Mouse (Mus musculus): ENCODE measurements around the gene Fam198b. TPM values are rescaled to one million over a fixed set of nuclear protein-coding genes. Genes with fewer than 3 reads are reported as not detected.

Fam198b gene
- polyA plus RNA-seq, 1 experiment: 2.5 TPM

DNA sequence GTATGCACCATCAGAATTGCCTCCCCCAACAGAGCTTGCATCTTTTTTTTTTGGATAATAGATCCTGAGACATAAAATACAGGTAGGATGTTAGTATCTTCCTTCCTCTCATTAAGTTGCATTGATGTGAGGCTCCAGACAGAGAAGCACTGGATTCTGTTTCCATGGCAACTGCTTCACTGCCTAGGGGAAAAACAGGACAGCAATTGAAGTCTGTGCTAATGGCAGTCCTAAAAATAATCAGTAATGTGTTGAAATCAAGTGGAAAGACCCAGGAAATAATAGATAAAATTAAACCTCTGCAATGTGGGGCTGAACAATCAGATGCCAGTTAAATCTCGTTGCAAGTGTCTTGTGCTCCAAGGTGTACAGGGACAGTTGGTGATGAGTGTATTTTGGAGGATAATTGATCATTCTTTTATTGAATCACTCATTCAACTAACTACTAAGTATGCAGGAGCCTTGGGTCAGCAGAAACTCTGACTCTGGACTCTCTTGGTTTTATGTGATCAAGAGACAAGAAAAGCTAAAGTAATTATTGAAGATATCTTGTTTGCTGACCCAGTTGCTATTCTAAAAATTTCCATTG lies 17.1 kb upstream of the Fam198b start:
- TF ChIP-seq MYOD1 (IDR thresholded peaks at IDR 0.05; ENCODE audit: control insufficient read depth, insufficient read length, low read depth) (no peak), MAX (IDR thresholded peaks at IDR 0.05) (no peak), CEBPB (IDR thresholded peaks at IDR 0.05; ENCODE audit: low read depth) (no peak), CTCF (IDR thresholded peaks at IDR 0.05; ENCODE audit: control insufficient read depth, insufficient read depth, insufficient read length) (no peak), MYOG (IDR thresholded peaks at IDR 0.05; ENCODE audit: control insufficient read depth, extremely low read depth, insufficient read length) (no peak), USF1 (IDR thresholded peaks at IDR 0.05; ENCODE audit: low read depth) (no peak), FOSL1 (IDR thresholded peaks at IDR 0.05; ENCODE audit: insufficient read depth, low read length, poor library complexity, severe bottlenecking) (no peak)
- no peak overlapping the region for H3ac ChIP-seq (ENCODE audit: control insufficient read depth, insufficient read length, low read depth)
- no peak overlapping the region for H3K4me3 ChIP-seq (ENCODE audit: insufficient read depth, poor library complexity, severe bottlenecking)
- no peaks in the 10 kb centered on the region for H3K79me3 ChIP-seq (ENCODE audit: low read depth)
- H3K36me3 ChIP-seq (ENCODE audit: control insufficient read depth, insufficient read depth): no peaks in the 10 kb centered on the region
- H3K79me2 ChIP-seq (ENCODE audit: control insufficient read depth, insufficient read depth): no peaks in the 10 kb centered on the region
- H3K27me3 ChIP-seq (ENCODE audit: control insufficient read depth, insufficient read depth, insufficient read length): no peaks in the 10 kb centered on the region

DNA sequence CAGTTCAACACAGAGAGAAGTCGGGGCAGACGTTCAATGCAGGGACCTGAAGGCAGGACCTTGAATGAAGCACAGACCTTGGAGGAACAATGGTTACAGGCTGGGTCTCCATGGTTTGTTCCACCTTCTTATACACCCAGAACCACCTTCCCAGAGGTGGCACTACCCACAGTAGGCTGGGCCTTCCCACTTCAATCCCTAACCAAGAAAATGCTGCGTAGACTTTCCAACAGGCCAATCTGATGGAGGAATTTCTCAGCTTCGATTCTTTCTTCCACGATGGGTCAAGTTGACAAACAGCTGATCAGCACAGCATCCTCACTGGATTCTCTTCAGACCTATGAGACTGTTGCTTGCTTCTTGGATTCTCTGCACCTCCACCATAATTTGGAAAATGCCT lies 8.9 kb upstream of the Fam198b start:
- Histone ChIP-seq H3K79me3 (ENCODE audit: low read depth) (no peaks in the 10 kb centered on the region), H3ac (ENCODE audit: control insufficient read depth, insufficient read length, low read depth) (no peak overlapping the region), H3K27me3 (ENCODE audit: control insufficient read depth, insufficient read depth, insufficient read length) (no peaks in the 10 kb centered on the region), H3K36me3 (ENCODE audit: control insufficient read depth, insufficient read depth) (no peaks in the 10 kb centered on the region), H3K79me2 (ENCODE audit: control insufficient read depth, insufficient read depth) (no peaks in the 10 kb centered on the region), H3K4me3 (ENCODE audit: insufficient read depth, poor library complexity, severe bottlenecking) (no peak overlapping the region)
- TF ChIP-seq MYOD1 (IDR thresholded peaks at IDR 0.05; ENCODE audit: control insufficient read depth, insufficient read length, low read depth) (no peak), MAX (IDR thresholded peaks at IDR 0.05) (no peak), CTCF (IDR thresholded peaks at IDR 0.05; ENCODE audit: control insufficient read depth, insufficient read depth, insufficient read length) (no peak), USF1 (IDR thresholded peaks at IDR 0.05; ENCODE audit: low read depth) (no peak), FOSL1 (IDR thresholded peaks at IDR 0.05; ENCODE audit: insufficient read depth, low read length, poor library complexity, severe bottlenecking) (no peak), MYOG (IDR thresholded peaks at IDR 0.05; ENCODE audit: control insufficient read depth, extremely low read depth, insufficient read length) (no peak), CEBPB (IDR thresholded peaks at IDR 0.05; ENCODE audit: low read depth) (no peak)

DNA sequence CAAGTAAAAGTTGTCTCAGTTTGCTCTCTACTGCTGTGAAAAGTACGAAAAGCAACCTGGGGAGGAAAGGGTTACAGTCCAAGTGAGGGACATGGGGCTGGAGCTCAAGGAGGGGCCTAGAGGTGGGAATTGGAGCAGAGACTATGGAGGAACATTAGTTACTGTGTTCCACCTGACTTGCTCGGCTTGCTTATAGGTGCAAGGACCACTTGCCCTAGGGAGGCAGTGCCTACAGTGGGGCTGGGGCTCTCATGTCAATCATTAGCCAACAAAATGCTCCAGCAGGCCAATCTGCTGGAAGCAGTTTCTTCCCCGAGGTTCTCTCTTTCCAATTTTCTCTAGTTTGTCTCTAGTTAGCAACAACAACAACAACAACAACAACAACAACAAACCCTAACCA lies 6.0 kb upstream of the Fam198b start:
- Histone ChIP-seq H3ac (ENCODE audit: control insufficient read depth, insufficient read length, low read depth) (no peak overlapping the region), H3K79me2 (ENCODE audit: control insufficient read depth, insufficient read depth) (no peaks in the 10 kb centered on the region), H3K79me3 (ENCODE audit: low read depth) (no peaks in the 10 kb centered on the region), H3K36me3 (ENCODE audit: control insufficient read depth, insufficient read depth) (no peaks in the 10 kb centered on the region), H3K27me3 (ENCODE audit: control insufficient read depth, insufficient read depth, insufficient read length) (no peaks in the 10 kb centered on the region), H3K4me3 (ENCODE audit: insufficient read depth, poor library complexity, severe bottlenecking) (no peak overlapping the region)
- no peak for TF ChIP-seq CEBPB (IDR thresholded peaks at IDR 0.05; ENCODE audit: low read depth)

DNA sequence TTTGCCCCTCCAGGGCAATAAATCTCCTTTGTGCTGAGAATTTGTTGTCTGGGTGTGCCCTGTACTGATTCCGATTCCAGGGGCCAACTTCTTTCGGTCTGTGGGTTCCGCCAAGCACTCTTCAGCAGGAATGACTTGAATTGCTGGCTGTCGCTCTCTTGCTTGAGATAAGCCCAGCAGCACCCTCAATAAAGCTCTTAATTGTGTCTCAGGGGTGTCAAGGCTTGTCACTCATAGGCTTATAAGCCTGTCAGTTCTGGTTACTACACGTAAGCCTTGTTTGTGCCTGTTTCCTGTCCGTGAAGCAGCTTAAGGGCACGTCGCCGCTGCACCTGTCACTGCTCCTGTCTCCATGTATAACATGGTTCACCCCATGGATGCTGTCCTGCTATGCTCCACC lies 5.1 kb upstream of the Fam198b start:
- Histone ChIP-seq H3K4me3 (ENCODE audit: insufficient read depth, poor library complexity, severe bottlenecking) (no peak overlapping the region), H3ac (ENCODE audit: control insufficient read depth, insufficient read length, low read depth) (no peak overlapping the region), H3K79me3 (ENCODE audit: low read depth) (no peaks in the 10 kb centered on the region), H3K27me3 (ENCODE audit: control insufficient read depth, insufficient read depth, insufficient read length) (no peaks in the 10 kb centered on the region), H3K36me3 (ENCODE audit: control insufficient read depth, insufficient read depth) (no peaks in the 10 kb centered on the region), H3K79me2 (ENCODE audit: control insufficient read depth, insufficient read depth) (no peaks in the 10 kb centered on the region)
- TF ChIP-seq MAX (IDR thresholded peaks at IDR 0.05) (no peak), FOSL1 (IDR thresholded peaks at IDR 0.05; ENCODE audit: insufficient read depth, low read length, poor library complexity, severe bottlenecking) (no peak), CTCF (IDR thresholded peaks at IDR 0.05; ENCODE audit: control insufficient read depth, insufficient read depth, insufficient read length) (no peak), USF1 (IDR thresholded peaks at IDR 0.05; ENCODE audit: low read depth) (no peak), MYOG (IDR thresholded peaks at IDR 0.05; ENCODE audit: control insufficient read depth, extremely low read depth, insufficient read length) (no peak), CEBPB (IDR thresholded peaks at IDR 0.05; ENCODE audit: low read depth) (no peak), MYOD1 (IDR thresholded peaks at IDR 0.05; ENCODE audit: control insufficient read depth, insufficient read length, low read depth) (no peak)

DNA sequence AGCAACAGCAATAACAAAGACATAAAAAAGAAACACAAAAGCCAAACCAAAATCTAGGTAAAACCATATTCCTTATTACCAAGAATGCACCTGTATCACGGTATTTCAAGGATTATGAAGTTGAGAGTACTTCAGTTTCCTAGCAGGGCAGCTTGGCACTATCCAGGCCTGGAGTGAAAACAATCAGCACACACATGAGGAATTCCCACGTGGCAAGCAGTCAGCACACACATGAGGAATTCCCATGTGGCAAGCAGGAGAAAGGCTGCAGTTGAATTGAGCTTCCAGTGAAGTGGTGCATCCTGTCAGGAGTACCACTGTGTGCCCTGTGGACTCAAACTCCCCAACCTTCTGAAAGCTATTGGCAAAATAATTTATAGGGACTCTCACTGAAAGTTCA lies 2.7 kb upstream of the Fam198b start:
- TF ChIP-seq MAX (IDR thresholded peaks at IDR 0.05) (no peak), CEBPB (IDR thresholded peaks at IDR 0.05; ENCODE audit: low read depth) (no peak), MYOD1 (IDR thresholded peaks at IDR 0.05; ENCODE audit: control insufficient read depth, insufficient read length, low read depth) (no peak), CTCF (IDR thresholded peaks at IDR 0.05; ENCODE audit: control insufficient read depth, insufficient read depth, insufficient read length) (no peak), FOSL1 (IDR thresholded peaks at IDR 0.05; ENCODE audit: insufficient read depth, low read length, poor library complexity, severe bottlenecking) (no peak), MYOG (IDR thresholded peaks at IDR 0.05; ENCODE audit: control insufficient read depth, extremely low read depth, insufficient read length) (no peak), USF1 (IDR thresholded peaks at IDR 0.05; ENCODE audit: low read depth) (no peak)
- H3ac ChIP-seq (ENCODE audit: control insufficient read depth, insufficient read length, low read depth): no peak overlapping the region
- H3K27me3 ChIP-seq (ENCODE audit: control insufficient read depth, insufficient read depth, insufficient read length): no peaks in the 10 kb centered on the region
- H3K79me2 ChIP-seq (ENCODE audit: control insufficient read depth, insufficient read depth): no peaks in the 10 kb centered on the region
- no peaks in the 10 kb centered on the region for H3K79me3 ChIP-seq (ENCODE audit: low read depth)
- no peak overlapping the region for H3K4me3 ChIP-seq (ENCODE audit: insufficient read depth, poor library complexity, severe bottlenecking)
- no peaks in the 10 kb centered on the region for H3K36me3 ChIP-seq (ENCODE audit: control insufficient read depth, insufficient read depth)

DNA sequence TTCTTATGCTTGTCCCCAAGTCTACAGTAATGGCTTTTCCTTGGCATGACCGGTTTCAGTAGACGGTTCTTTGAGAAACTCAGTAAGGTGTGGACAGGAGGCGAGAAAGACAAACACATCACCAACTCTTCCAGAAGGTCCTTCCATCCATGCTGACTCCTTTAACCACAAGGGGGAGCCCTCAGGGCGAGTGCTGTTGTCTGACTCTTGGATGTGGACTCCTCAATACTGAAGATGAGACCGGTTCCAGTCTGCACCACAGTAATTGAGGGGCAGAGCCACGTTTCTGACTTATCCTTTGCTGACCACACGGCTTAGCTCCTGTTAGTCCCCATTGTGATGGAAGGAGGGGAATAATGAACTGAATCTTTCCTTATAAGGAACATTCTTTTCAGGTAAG lies 1.2 kb upstream of the Fam198b start:
- Histone ChIP-seq H3K79me2 (ENCODE audit: control insufficient read depth, insufficient read depth) (no peaks in the 10 kb centered on the region), H3K79me3 (ENCODE audit: low read depth) (no peaks in the 10 kb centered on the region), H3ac (ENCODE audit: control insufficient read depth, insufficient read length, low read depth) (no peak overlapping the region), H3K27me3 (ENCODE audit: control insufficient read depth, insufficient read depth, insufficient read length) (no peaks in the 10 kb centered on the region), H3K36me3 (ENCODE audit: control insufficient read depth, insufficient read depth) (no peaks in the 10 kb centered on the region), H3K4me3 (ENCODE audit: insufficient read depth, poor library complexity, severe bottlenecking) (no peak overlapping the region)
- TF ChIP-seq MAX (IDR thresholded peaks at IDR 0.05): no peak
- peak; percentile 66 for TF ChIP-seq CTCF (IDR thresholded peaks at IDR 0.05; ENCODE audit: control insufficient read depth, insufficient read depth, insufficient read length)
